Mouse (Mus musculus) hindbrain, embryonic 16.5 days (tissue): ENCODE data around the gene 1700123O20Rik. TPM values are rescaled to one million over a fixed set of nuclear protein-coding genes. Genes with fewer than 3 reads are reported as not detected.

Source experiments
- ATAC-seq: fragments of 200-750 bp; cut with Nextera tagmentation; 2 replicates; pipeline ENCODE4 v1.8.0; 2017; ENCODE audit warnings: moderate TSS enrichment, moderate library complexity
- H3K27ac ChIP-seq: fragments of 300-500 bp; sonication (generic); 2 replicates; pipeline ENCODE4 v1.5.1; 2014; ENCODE audit warnings: low read depth, mild to moderate bottlenecking, control low read depth, low read length, moderate library complexity
- H3K27me3 ChIP-seq: fragments of 300-500 bp; sonication (generic); replicated peaks from 2 replicates; pipeline ENCODE4 v1.6.1; 2014; ENCODE audit warnings: low read length; ENCODE audit not compliant: control insufficient read depth, insufficient read depth
- H3K36me3 ChIP-seq: fragments of 300-500 bp; sonication (generic); 2 replicates; pipeline ENCODE4 v1.6.1; 2014; ENCODE audit warnings: mild to moderate bottlenecking, low read length, moderate library complexity, mixed read lengths; ENCODE audit not compliant: control insufficient read depth, insufficient read depth
- H3K4me1 ChIP-seq: fragments of 300-500 bp; sonication (generic); 2 replicates; pipeline ENCODE4 v1.6.1; 2014; ENCODE audit warnings: low read depth, low read length; ENCODE audit not compliant: control insufficient read depth, insufficient read depth
- H3K4me2 ChIP-seq: fragments of 300-500 bp; sonication (generic); 2 replicates; pipeline ENCODE4 v1.6.1; 2014; ENCODE audit warnings: mild to moderate bottlenecking, low read length, control low read depth, moderate library complexity
- H3K4me3 ChIP-seq: fragments of 300-500 bp; sonication (generic); 2 replicates; pipeline ENCODE4 v1.5.1; 2014; ENCODE audit warnings: mild to moderate bottlenecking, low read length, control low read depth, moderate library complexity
- H3K9ac ChIP-seq: fragments of 300-500 bp; sonication (generic); 2 replicates; pipeline ENCODE4 v1.6.1; 2014; ENCODE audit warnings: low read depth, mild to moderate bottlenecking, control low read depth, low read length, moderate library complexity
- H3K9me3 ChIP-seq: fragments of 300-500 bp; sonication (generic); 2 replicates; pipeline ENCODE4 v1.6.1; 2014; ENCODE audit warnings: mild to moderate bottlenecking, low read length, moderate library complexity; ENCODE audit not compliant: control insufficient read depth
- WGBS: fragments of 180-500 bp; shearing (Covaris S2); extraction: QIAGEN DNeasy Blood & Tissue Kit; methylation state at CpG from one replicate; pipeline ENCODE4 v1.1.7; 2014; 5-methylcytosine and 5-hydroxymethylcytosine counted together
- polyA plus RNA-seq: library from polyadenylated mRNA; unstranded; fragments of >200 nt; fragmentation: Nextera tagmentation; extraction: Ambion mirVana; gene quantifications from 2 replicates; pipeline ENCODE4 v1.2.1, GENCODE M21; 2015

1700123O20Rik gene
- polyA plus RNA-seq, 1 experiment from 2014 or later, result 69.1 TPM

DNA sequence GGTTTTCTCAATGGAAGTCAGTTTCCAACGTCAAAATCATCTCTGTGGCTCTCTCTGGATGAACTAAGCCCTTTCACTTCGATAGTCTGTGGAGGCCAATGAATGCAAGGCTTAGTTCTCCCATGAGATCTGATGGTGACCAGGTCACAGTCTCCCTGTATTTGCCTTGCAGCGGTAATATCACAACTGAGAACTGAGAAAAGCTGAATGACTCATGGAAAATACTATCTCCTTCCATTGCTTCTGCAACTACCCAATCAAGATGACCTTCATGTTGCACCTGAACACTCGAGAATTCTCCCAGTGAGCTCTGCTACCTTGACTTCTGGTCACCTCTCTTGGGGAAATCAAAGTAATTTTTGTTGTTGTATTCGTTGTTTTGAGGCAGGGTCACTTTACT, 41.5 kb downstream of the 1700123O20Rik start:
- 78% methylated on average over 5 of the region's 5 CpGs for WGBS
- H3K4me1 ChIP-seq, result no peaks in the 10 kb centered on the region
- no peak for ATAC-seq
- no peaks in the 10 kb centered on the region for H3K9me3 ChIP-seq
- no peak overlapping the region for H3K4me2 ChIP-seq
- H3K27ac ChIP-seq, result no peak overlapping the region
- H3K36me3 ChIP-seq, result 0 out of 2 replicates have a peak, but pooled peaks cover 4% of the 10 kb centered on the region
- no peak overlapping the region for H3K9ac ChIP-seq
- no peaks in the 10 kb centered on the region for H3K27me3 ChIP-seq
- no peak overlapping the region for H3K4me3 ChIP-seq

DNA sequence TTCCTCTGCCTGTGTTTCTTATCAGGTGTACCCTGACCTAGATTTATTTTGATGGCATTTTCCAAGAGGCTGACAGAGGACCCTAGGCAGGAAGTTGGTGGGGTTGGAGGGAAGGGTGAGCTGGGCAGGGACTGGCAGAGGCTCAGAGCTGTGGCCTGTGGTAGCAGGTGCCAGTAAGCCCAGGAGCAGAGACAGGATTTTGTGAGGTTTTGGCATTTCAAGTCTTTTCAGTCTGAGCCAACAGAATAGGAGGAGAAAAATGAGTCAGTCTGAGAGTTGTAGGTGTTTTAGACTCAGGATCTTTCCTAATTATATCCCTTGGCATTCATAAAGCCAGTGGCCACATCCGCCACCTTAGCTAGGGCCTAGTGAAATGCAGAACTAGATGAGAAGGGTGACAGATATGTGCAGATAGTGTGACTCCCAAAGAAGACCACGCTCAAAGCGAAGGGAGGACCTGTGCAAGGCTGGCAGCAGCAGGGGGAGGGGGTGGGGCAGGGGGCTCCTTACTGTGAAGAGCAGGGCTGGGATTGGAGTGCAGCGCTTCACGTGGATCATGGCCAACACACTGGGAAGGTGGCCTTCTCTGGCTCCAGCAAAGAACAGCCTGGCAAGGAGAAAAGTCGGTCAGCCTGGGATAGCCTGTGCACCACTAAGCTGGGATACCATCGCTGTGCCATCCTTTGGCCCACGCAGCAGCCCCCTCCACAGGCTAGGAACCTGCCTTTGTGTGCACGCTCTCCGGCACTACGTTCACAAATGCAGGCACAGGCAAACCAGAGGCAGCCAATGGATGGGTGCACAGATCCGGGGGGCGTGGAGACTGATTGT, 43.0 kb downstream of the 1700123O20Rik start:
- WGBS, result 67% methylated on average over 13 of the region's 13 CpGs
- Histone ChIP-seq H3K36me3 (0 out of 2 replicates have a peak, but pooled peaks cover 4% of the 10 kb centered on the region), H3K27me3 (no peaks in the 10 kb centered on the region), H3K4me1 (no peaks in the 10 kb centered on the region), H3K9me3 (no peaks in the 10 kb centered on the region), H3K4me2 (no peak overlapping the region), H3K27ac (no peak overlapping the region), H3K9ac (no peak overlapping the region), H3K4me3 (no peak overlapping the region)
- no peak for ATAC-seq

DNA sequence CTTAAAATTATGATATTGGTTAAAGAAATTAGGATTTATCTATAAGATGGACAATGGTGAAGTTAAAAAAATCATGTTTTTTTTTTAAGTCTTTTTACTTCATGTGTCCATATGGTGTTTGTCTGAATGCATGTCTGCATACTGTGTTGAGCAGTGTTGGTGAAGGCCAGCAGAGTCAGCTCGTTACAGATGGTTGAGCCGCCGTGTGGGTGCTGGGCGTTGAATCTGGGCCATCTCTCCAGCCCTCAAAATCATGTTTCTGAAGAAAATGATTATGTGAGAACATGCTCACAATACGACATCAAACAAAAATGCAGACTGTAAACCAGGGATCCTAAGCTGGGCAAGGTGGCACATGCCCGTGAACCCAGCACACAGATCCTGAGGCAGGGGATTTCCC, 44.3 kb downstream of the 1700123O20Rik start:
- Histone ChIP-seq H3K4me1 (no peaks in the 10 kb centered on the region), H3K9me3 (no peaks in the 10 kb centered on the region), H3K36me3 (0 out of 2 replicates have a peak, but pooled peaks cover 1% of the 10 kb centered on the region), H3K27me3 (no peaks in the 10 kb centered on the region), H3K4me3 (no peak overlapping the region), H3K9ac (no peak overlapping the region), H3K4me2 (no peak overlapping the region), H3K27ac (no peak overlapping the region)
- ATAC-seq, result no peak
- WGBS, result 86% methylated on average over 6 of the region's 6 CpGs

DNA sequence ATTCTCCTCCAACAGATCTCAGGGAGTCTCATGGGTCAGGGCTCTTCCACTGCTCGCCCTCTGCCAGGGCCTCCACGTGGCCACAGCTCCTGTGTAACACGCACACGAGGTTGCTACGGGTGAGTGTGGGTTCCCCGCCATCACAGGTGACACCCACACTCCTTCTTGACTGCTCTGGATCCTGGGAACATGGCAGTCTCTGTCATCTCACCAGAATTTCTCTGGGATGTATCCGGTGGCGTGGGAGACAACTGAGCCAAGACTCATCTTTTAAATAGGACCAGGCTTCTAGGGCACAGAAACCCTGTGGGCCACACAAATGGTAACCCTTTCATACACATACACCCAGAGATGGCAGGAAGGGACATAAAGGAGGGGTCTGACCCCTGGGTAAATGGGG, 46.2 kb downstream of the 1700123O20Rik start:
- no peak for ATAC-seq
- Histone ChIP-seq H3K4me1 (peaks cover 7% of the 10 kb centered on the region), H3K27ac (no peak overlapping the region), H3K27me3 (no peaks in the 10 kb centered on the region), H3K4me3 (no peak overlapping the region), H3K9me3 (no peaks in the 10 kb centered on the region), H3K9ac (no peak overlapping the region), H3K4me2 (no peak overlapping the region), H3K36me3 (no peaks in the 10 kb centered on the region)
- WGBS, result 90% methylated on average over 8 of the region's 8 CpGs

DNA sequence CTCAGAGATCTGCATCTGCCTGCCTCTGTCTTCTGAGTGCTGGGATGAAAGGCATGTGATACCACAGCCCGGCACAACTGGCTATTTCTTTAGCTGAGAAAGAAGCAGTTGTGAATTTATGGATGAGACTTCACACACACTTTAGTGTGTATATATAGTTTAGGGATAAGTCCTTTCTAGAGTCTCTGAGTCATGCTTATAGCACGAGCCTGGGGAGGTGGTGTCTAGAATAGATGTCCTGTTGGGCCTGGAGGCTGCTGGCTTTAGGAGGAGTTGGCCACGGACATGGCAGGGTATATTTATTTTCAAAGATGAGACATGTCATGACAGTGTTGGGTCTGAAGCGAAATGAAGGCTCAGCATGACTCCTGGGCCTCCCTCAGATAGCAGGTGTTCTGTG, 48.0 kb downstream of the 1700123O20Rik start:
- H3K4me1 ChIP-seq, result peaks cover 7% of the 10 kb centered on the region
- ATAC-seq, result no peak
- 75% methylated on average over 4 of the region's 4 CpGs for WGBS
- no peaks in the 10 kb centered on the region for H3K9me3 ChIP-seq
- no peak overlapping the region for H3K4me2 ChIP-seq
- H3K36me3 ChIP-seq, result no peaks in the 10 kb centered on the region
- H3K4me3 ChIP-seq, result no peak overlapping the region
- no peak overlapping the region for H3K27ac ChIP-seq
- H3K27me3 ChIP-seq, result no peaks in the 10 kb centered on the region
- no peak overlapping the region for H3K9ac ChIP-seq

DNA sequence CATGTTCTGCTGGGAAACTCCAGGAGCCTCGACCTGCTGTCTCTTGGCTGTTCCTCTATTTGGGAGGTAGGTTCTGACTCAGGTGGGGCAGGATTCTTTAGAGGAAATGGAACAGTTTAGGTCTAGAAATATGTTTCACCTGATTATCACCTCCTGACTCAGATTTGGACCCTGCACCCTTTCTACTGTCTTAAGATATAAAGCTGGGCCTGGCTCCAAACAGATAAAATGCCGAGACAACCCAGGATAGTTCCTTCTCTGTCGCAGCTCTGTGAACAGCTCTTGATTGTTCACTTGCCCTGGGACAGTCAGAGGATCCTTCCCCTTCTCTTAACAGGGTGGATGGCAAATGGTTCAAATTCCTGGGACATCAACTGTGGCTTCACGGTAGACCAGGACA, 49.2 kb downstream of the 1700123O20Rik start:
- 79% methylated on average over 4 of the region's 4 CpGs for WGBS
- Histone ChIP-seq H3K4me1 (peaks cover 7% of the 10 kb centered on the region), H3K36me3 (no peaks in the 10 kb centered on the region), H3K4me3 (no peak overlapping the region), H3K4me2 (no peak overlapping the region), H3K9ac (no peak overlapping the region), H3K27ac (no peak overlapping the region), H3K9me3 (no peaks in the 10 kb centered on the region), H3K27me3 (no peaks in the 10 kb centered on the region)
- ATAC-seq, result no peak

DNA sequence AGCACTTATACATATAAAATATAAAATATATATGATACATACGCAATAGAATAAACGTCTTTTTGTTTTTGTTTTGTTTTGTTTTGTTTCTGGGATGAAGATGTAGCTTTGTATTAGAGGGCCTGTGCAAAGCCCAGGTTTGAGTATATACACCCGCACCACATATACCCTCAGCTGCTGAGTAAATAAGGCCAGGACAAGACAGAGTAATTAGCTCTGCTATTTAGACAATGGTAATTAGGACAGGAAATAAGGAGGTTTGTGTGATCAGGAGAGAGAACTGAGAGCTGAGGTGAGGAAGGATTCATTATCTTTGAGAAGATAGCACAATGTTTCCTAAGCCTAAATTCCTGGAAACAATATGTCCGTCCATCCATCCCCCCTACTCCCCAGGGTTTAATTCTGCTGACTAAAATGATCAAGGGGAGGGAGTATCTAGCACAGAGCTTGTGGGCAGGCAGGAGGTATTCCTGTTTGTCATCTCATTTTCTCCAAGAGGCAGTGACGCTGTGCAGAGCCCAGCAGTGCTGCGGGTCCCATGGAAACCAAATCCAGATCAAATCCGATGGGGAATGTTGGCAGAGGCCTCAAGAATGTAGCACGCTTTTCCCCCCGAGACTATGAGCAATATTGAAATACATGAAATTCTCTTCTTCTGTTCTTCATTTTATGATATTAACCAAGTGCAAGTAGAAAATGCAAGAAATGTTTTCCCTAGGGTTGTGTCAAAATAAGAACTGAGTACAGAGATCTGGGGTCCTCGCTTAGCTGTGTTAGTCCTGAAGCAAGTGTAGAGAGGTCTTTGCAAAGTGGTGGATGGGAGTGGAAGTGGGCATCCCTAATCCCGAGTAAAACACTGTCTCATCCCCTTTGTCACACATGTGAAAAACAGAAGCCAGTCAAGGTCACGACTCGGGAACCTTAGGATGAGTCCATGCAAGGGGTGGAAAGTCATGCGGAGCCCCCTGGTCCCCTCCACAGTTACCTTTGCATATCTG, 50.8 kb downstream of the 1700123O20Rik start:
- Histone ChIP-seq H3K4me1 (peaks cover 7% of the 10 kb centered on the region), H3K9me3 (no peaks in the 10 kb centered on the region), H3K4me3 (no peak overlapping the region), H3K36me3 (no peaks in the 10 kb centered on the region), H3K27me3 (no peaks in the 10 kb centered on the region), H3K9ac (no peak overlapping the region), H3K4me2 (no peak overlapping the region), H3K27ac (peak overlapping the region; percentile 57)
- WGBS, result 51% methylated on average over 14 of the region's 14 CpGs
- ATAC-seq, result peak; percentile 77

DNA sequence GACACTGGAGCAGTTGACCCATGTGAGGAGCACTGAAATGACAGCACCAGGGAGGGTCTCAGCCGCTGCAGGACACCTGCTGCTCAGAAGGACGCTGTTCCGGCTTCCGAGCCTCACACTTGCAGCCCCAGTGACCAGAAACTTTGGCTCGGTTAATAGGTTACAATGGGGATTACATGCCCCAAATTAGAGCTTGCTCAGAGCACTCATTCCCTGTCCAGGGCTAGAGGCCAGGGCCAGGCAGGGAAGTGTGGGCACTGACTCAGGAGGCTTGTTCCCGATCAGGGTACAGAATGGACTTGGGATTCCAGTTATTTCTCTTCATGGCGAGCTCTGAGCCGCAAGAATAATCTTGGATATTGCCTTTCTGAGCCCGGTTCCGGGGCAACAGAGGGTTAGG, 51.6 kb downstream of the 1700123O20Rik start:
- ATAC-seq, result no peak
- Histone ChIP-seq H3K9me3 (no peaks in the 10 kb centered on the region), H3K4me1 (peaks cover 7% of the 10 kb centered on the region), H3K27ac (peak overlapping the region; percentile 57; the same call in 1 of the 2 replicates), H3K4me3 (no peak overlapping the region), H3K4me2 (no peak overlapping the region), H3K36me3 (no peaks in the 10 kb centered on the region), H3K9ac (no peak overlapping the region), H3K27me3 (no peaks in the 10 kb centered on the region)
- 59% methylated on average over 9 of the region's 10 CpGs for WGBS
